7 mouse cellular contexts compared by ENCODE assay signal in the genomic region with DNA sequence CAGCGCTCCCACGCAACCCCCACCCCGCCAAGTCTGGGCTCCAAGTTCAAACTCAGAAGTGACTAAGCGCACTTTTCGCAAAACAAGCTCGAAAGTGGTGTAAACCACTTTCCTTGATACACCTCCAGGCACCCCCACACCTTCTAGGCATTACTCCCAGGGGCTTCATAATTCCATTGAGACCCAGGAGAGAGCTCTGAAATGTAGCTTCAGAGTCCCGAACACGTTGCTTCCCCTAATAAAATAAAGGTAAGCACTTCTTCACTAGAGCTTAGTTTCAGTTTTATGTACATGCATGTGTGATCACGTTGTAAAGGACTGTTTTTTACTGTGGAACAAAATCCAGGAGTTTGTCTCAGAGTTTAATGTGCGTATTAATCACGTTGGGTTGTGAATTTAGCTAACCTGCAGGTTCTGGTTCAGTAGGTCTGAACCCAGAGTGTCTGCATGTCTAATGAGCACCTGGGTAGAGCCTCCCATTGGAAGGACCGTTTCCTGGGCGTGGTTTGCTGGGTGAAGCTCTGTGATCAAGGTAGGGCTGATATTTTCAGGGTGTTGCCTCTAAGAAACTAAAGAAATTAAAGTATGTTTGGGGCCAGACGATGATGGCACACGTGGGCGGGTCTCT. TPM values are rescaled to one million over a fixed set of nuclear protein-coding genes. Genes with fewer than 3 reads are reported as not detected.
A peak's percentile ranks its signal among the peaks of the same experiment; 100 is the strongest.
DNase-seq lines count a peak whose midpoint lies in the region; ATAC-seq and TF ChIP-seq lines count a peak whose summit lies in the region.

No protein-coding gene starts in this region.

- intact Hi-C loops in left cerebral cortex, postnatal 25 days (cut with DNase I): no loop called here

- TF ChIP-seq EP300 in heart, postnatal 0 days (IDR thresholded peaks at IDR 0.05; ENCODE audit: low read depth): no peak

- no peak overlapping the region for H3K27ac ChIP-seq in ES-E14 (ENCODE audit: insufficient read depth, low read depth, low read length, poor library complexity, severe bottlenecking)
- H3K27ac ChIP-seq in heart, postnatal 0 days (ENCODE audit: low read depth): peak overlapping the region; percentile 91
- H3K27ac ChIP-seq in midbrain, embryonic 11.5 days (ENCODE audit: low read depth, low read length): no peak overlapping the region

- H3K4me3 ChIP-seq in ES-E14 (ENCODE audit: insufficient read depth in 1 of 2, low read depth in 1 of 2, low read length in 2 of 2, poor library complexity in 1 of 2, severe bottlenecking in 1 of 2): peak overlapping the region; percentile 69 to 70
- peak overlapping the region; percentile 74 for H3K4me3 ChIP-seq in heart, postnatal 0 days (ENCODE audit: low read depth, low read length)
- H3K4me3 ChIP-seq in midbrain, embryonic 11.5 days (ENCODE audit: low read depth, low read length): peak overlapping the region; percentile 63

- no peaks in the 10 kb centered on the region for H3K36me3 ChIP-seq in ES-E14 (ENCODE audit: control insufficient read depth, insufficient read depth, low read length, poor library complexity, severe bottlenecking)
- H3K36me3 ChIP-seq in heart, postnatal 0 days (replicated peaks; ENCODE audit: control insufficient read depth, insufficient read depth, low read length): no peaks in the 10 kb centered on the region
- H3K36me3 ChIP-seq in midbrain, embryonic 11.5 days (ENCODE audit: control insufficient read depth, insufficient read depth, low read length): no peaks in the 10 kb centered on the region

- H3K4me2 ChIP-seq in heart, postnatal 0 days (ENCODE audit: low read depth, low read length): peak overlapping the region; percentile 80
- peak overlapping the region; percentile 95 for H3K4me2 ChIP-seq in midbrain, embryonic 11.5 days

- H3K9me3 ChIP-seq in ES-E14 (ENCODE audit: control insufficient read depth, insufficient read depth, low read depth, low read length): no peaks in the 10 kb centered on the region
- H3K9me3 ChIP-seq in heart, postnatal 0 days (replicated peaks; ENCODE audit: control insufficient read depth, low read length): no peaks in the 10 kb centered on the region
- no peaks in the 10 kb centered on the region for H3K9me3 ChIP-seq in midbrain, embryonic 11.5 days (ENCODE audit: control insufficient read depth, low read length)

- WGBS in heart, postnatal 0 days: 12% methylated on average over 16 of the region's 16 CpGs
- WGBS in midbrain, embryonic 11.5 days: 8% methylated on average over 16 of the region's 16 CpGs

- 0 out of 2 replicates have a peak overlapping the region, but pooled peaks have one; percentile 6 for H3K9ac ChIP-seq in ES-E14 (ENCODE audit: insufficient read depth, low read depth, low read length, poor library complexity, severe bottlenecking)
- peak overlapping the region; percentile 80 for H3K9ac ChIP-seq in heart, postnatal 0 days (replicated peaks; ENCODE audit: low read depth, low read length)
- peak overlapping the region; percentile 79 for H3K9ac ChIP-seq in midbrain, embryonic 11.5 days (ENCODE audit: low read length)

- DNase-seq in ES-E14 (ENCODE audit: low read depth, low spot score): peak; percentile 26
- DNase-seq in c-Kit-positive CD71-positive TER-119-positive erythroid progenitor cells, embryonic 14.5 days (ENCODE audit: low spot score): peak; percentile 47
- no peak for DNase-seq in heart, postnatal 0 days (ENCODE audit: low spot score)
- peak; percentile 81 to 89 for DNase-seq in kidney, postnatal 36 days
- DNase-seq in midbrain, embryonic 11.5 days (ENCODE audit: low spot score, missing footprints): peak; percentile 91
- DNase-seq in testis, postnatal 14 days (ENCODE audit: low spot score): peak; percentile 8
- no peak for DNase-seq in left cerebral cortex, postnatal 25 days (ENCODE audit: low spot score in 2 of 2)

- H3K4me1 ChIP-seq in ES-E14 (ENCODE audit: control insufficient read depth in 2 of 2, insufficient read depth in 2 of 2, low read length in 2 of 2, poor library complexity in 1 of 2): peaks cover 0 to 3% of the 10 kb centered on the region in 2 experiments; a peak in 1 of 4 replicates
- 0 out of 2 replicates have a peak, but pooled peaks cover 8% of the 10 kb centered on the region for H3K4me1 ChIP-seq in heart, postnatal 0 days (ENCODE audit: control insufficient read depth, insufficient read depth)
- H3K4me1 ChIP-seq in midbrain, embryonic 11.5 days (ENCODE audit: control insufficient read depth, insufficient read depth, low read length): peaks cover 3% of the 10 kb centered on the region; the same call in 1 of the 2 replicates

- no peak for TF ChIP-seq CTCF in heart, postnatal 0 days (IDR thresholded peaks at IDR 0.05; ENCODE audit: low read depth)

- H3K27me3 ChIP-seq in heart, postnatal 0 days (ENCODE audit: control insufficient read depth, insufficient read depth, low read length): no peaks in the 10 kb centered on the region
- H3K27me3 ChIP-seq in midbrain, embryonic 11.5 days (ENCODE audit: control insufficient read depth, insufficient read depth, low read length): peaks cover 12% of the 10 kb centered on the region

- in situ Hi-C loops in ES-E14 (cut with MboI; ENCODE audit: low sequenced_read_pairs in 2 of 2, unreplicated experiment in 2 of 2): no loop called here

- ATAC-seq in heart, postnatal 0 days (ENCODE audit: insufficient read depth, low read depth): no peak
- ATAC-seq in midbrain, embryonic 11.5 days (ENCODE audit: low FRiP score): peak; percentile 5; the same call in 1 of the 2 replicates

TF ChIP-seq in ES-E14, 5 proteins besides CTCF, POLR2A, EP300 and RAD21:
- TF ChIP-seq ZC3H11A (IDR thresholded peaks at IDR 0.05; ENCODE audit: borderline replicate concordance, low read depth, low read length) (no peak), HCFC1 (IDR thresholded peaks at IDR 0.05; ENCODE audit: borderline replicate concordance, insufficient read depth, low read length) (no peak), MAFK (IDR thresholded peaks at IDR 0.05; ENCODE audit: insufficient read depth, low read depth, low read length) (no peak), CHD2 (IDR thresholded peaks at IDR 0.05; ENCODE audit: low read depth, low read length) (no peak), ZNF384 (IDR thresholded peaks at IDR 0.05; ENCODE audit: low read depth, low read length) (no peak)

RNA-seq across cellular contexts. Expression of a gene that starts 0.4 kb away (rescaled TPM):
- 2.6 and 5.1 TPM in 2 replicates for total RNA-seq in ES-E14 (2012; rRNA removed)
- 70.8 and 81.4 TPM in 2 replicates for total RNA-seq in heart, postnatal 0 days (2014; rRNA removed; ENCODE audit: low replicate concordance)
- 15.1 and 16.0 TPM in 2 replicates for polyA plus RNA-seq in heart, postnatal 0 days (2015; fragmentation: Nextera tagmentation; extraction: Ambion mirVana)
- 8.1 and 9.2 TPM in 2 replicates for polyA plus RNA-seq in midbrain, embryonic 11.5 days (2014; fragmentation: Nextera tagmentation; extraction: Ambion mirVana)
- 10 to 100 TPM; 13.1 to 13.8 TPM for total RNA-seq in left cerebral cortex, postnatal 25 days (2021)

Comparison
In these comparisons a context has a peak if more than half of its experiments do, and no peak if none do; other contexts are left out.
1. DNase-seq: peak in ES-E14 (single experiment), c-Kit-positive CD71-positive TER-119-positive erythroid progenitor cells, embryonic 14.5 days (single experiment), kidney, postnatal 36 days (2 of 2), midbrain, embryonic 11.5 days (single experiment) and testis, postnatal 14 days (single experiment); none in heart, postnatal 0 days (single experiment) and left cerebral cortex, postnatal 25 days (0 of 2).
2. H3K9ac ChIP-seq: peak in every context shown above with its lines; median percentile 80 in heart, postnatal 0 days; 79 in midbrain, embryonic 11.5 days; 6 in ES-E14.
3. Peak in every context shown above with its lines, with median percentiles within 50 percentile points of each other: H3K4me3 ChIP-seq.